Mouse (Mus musculus): ENCODE data around the gene Muc3.

The Muc3 gene

GRCm38 (mm10) chr5:137095135-137095534 is 54.0 kb downstream of the Muc3 start:
- no peak for DNase-seq (ENCODE audit: extremely low spot score, low spot score)

- DNase-seq (ENCODE audit: extremely low spot score, low spot score): no peak
Measured at GRCm38 (mm10) chr5:137093720-137094119, 55.4 kb downstream of the Muc3 start.

GRCm38 (mm10) chr5:137091560-137091959 is 57.6 kb downstream of the Muc3 start:
- DNase-seq (ENCODE audit: extremely low spot score, low spot score): no peak

- no peak for DNase-seq (ENCODE audit: extremely low spot score, low spot score)
Measured at GRCm38 (mm10) chr5:137090870-137091269, 58.3 kb downstream of the Muc3 start.

- no peak for DNase-seq (ENCODE audit: extremely low spot score, low spot score)
Measured at GRCm38 (mm10) chr5:137087410-137087809, 61.7 kb downstream of the Muc3 start.

- no peak for DNase-seq (ENCODE audit: extremely low spot score, low spot score)
Measured at GRCm38 (mm10) chr5:137085731-137086130, 63.4 kb downstream of the Muc3 start.

GRCm38 (mm10) chr5:137085021-137085420 is 64.1 kb downstream of the Muc3 start:
- no peak for DNase-seq (ENCODE audit: extremely low spot score, low spot score)

Data from neural tube, embryonic 10.5 days (tissue).